Mouse (Mus musculus) limb, embryonic 11.5 days (tissue): ENCODE results near the gene Fgfr2. TPM values are rescaled to one million over a fixed set of nuclear protein-coding genes. Genes with fewer than 3 reads are reported as not detected.

Experiments used
- ATAC-seq: fragments of 200-750 bp; cut with Nextera tagmentation; 2 replicates; pipeline ENCODE4 v1.8.0; 2017; ENCODE audit warnings: low read depth; ENCODE audit not compliant: insufficient number of reproducible peaks, low FRiP score, low TSS enrichment
- DNase-seq: peaks from one replicate; pipeline ENCODE4 v3.0.0-alpha.2; 2015; ENCODE audit warnings: low spot score
- H3K27ac ChIP-seq: fragments of 300-500 bp; sonication (generic); replicated peaks from 2 replicates; pipeline ENCODE4 v1.5.1; 2014; ENCODE audit warnings: low read depth, mild to moderate bottlenecking, low read length
- H3K27me3 ChIP-seq: fragments of 300-500 bp; sonication (generic); 2 replicates; pipeline ENCODE4 v1.6.1; 2014; ENCODE audit warnings: mild to moderate bottlenecking, low read length, mixed read lengths; ENCODE audit not compliant: control insufficient read depth, insufficient read depth
- H3K36me3 ChIP-seq: fragments of 300-500 bp; sonication (generic); 2 replicates; pipeline ENCODE4 v1.6.1; 2014; ENCODE audit warnings: mild to moderate bottlenecking, low read length, moderate library complexity, mixed read lengths; ENCODE audit not compliant: control insufficient read depth, insufficient read depth
- H3K4me1 ChIP-seq: fragments of 300-500 bp; sonication (generic); 2 replicates; pipeline ENCODE4 v1.6.1; 2014; ENCODE audit warnings: low read length, mixed read lengths; ENCODE audit not compliant: control insufficient read depth, insufficient read depth
- H3K4me2 ChIP-seq: fragments of 300-500 bp; sonication (generic); 2 replicates; pipeline ENCODE4 v1.6.1; 2014; ENCODE audit warnings: low read depth, mild to moderate bottlenecking, moderate library complexity; ENCODE audit not compliant: severe bottlenecking
- H3K4me3 ChIP-seq: fragments of 300-500 bp; sonication (generic); 2 replicates; pipeline ENCODE4 v1.5.1; 2014; ENCODE audit warnings: low read depth, low read length
- H3K9ac ChIP-seq: fragments of 300-500 bp; sonication (generic); 2 replicates; pipeline ENCODE4 v1.6.1; 2014; ENCODE audit warnings: mild to moderate bottlenecking, low read length
- H3K9me3 ChIP-seq: fragments of 300-500 bp; sonication (generic); 2 replicates; pipeline ENCODE4 v1.6.1; 2016; ENCODE audit warnings: low read length; ENCODE audit not compliant: control insufficient read depth
- WGBS: fragments of 180-500 bp; shearing (Covaris S2); extraction: QIAGEN DNeasy Blood & Tissue Kit; methylation state at CpG from one replicate; pipeline ENCODE4 v1.1.7; 2014; 5-methylcytosine and 5-hydroxymethylcytosine counted together
- polyA plus RNA-seq: library from polyadenylated mRNA; unstranded; fragments of >200 nt; fragmentation: Nextera tagmentation; extraction: Ambion mirVana; gene quantifications from 2 replicates; pipeline ENCODE4 v1.2.1, GENCODE M21; 2014

Fgfr2 gene
- polyA plus RNA-seq, 1 experiment from 2014 or later = 60.1 TPM

DNA sequence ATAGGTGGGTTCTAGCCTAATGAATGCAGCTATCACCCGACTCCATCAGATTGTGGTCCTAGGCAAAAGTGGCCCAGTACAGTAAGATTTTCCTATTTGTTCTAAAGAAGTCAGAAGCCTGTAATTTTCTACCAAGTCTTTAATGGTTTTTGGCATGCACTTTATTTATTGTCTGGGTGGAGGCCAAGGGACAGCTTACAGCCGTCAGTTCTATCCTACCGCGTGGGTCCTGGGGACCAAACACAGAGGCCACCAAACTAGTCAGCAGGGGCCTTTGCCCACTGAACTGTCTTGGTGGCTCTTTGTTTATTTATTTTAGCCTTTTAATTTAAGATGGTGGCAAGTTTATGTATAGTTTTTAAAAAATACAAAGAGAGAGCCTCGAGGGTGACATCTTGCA is 2544.5 kb downstream of the Fgfr2 start:
- WGBS = 87% methylated on average over 5 of the region's 5 CpGs
- DNase-seq = no peak
- no peaks in the 10 kb centered on the region for H3K9me3 ChIP-seq

DNA sequence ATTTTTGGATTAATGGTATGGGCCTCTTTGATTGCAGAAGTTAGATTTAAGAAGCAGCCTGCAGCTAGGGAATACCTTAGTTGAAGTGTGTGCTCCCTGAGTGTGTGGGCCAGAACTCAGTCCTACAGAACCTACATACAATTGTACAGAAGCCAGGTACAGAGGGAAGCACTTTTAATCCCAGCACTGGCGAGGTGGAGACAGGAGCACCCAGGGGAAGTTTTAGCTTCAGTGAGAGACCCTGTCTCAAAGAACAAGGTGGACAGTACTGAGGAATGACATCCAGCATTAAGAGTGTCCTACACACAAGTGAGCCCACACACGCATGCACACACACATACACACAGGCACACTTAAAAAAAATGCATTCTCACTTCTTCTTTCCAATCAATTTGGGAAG is 2545.1 kb downstream of the Fgfr2 start:
- Histone ChIP-seq H3K9me3 (no peaks in the 10 kb centered on the region), H3K36me3 (no peaks in the 10 kb centered on the region), H3K4me1 (peaks cover 2% of the 10 kb centered on the region; the same call in 1 of the 2 replicates), H3K4me2 (no peak overlapping the region), H3K27me3 (0 out of 2 replicates have a peak, but pooled peaks cover 3% of the 10 kb centered on the region), H3K4me3 (no peak overlapping the region), H3K9ac (no peak overlapping the region), H3K27ac (no peak overlapping the region)
- DNase-seq = no peak
- WGBS = 96% methylated on average over 2 of the region's 2 CpGs
- no peak for ATAC-seq

More for the DNA sequence above, 2544.5 kb downstream of the Fgfr2 start:
- H3K27me3 ChIP-seq = 0 out of 2 replicates have a peak, but pooled peaks cover 3% of the 10 kb centered on the region
- no peak overlapping the region for H3K27ac ChIP-seq
- ATAC-seq = no peak
- no peaks in the 10 kb centered on the region for H3K36me3 ChIP-seq
- H3K4me1 ChIP-seq = peaks cover 2% of the 10 kb centered on the region; the same call in 1 of the 2 replicates
- H3K4me3 ChIP-seq = no peak overlapping the region
- H3K4me2 ChIP-seq = no peak overlapping the region
- no peak overlapping the region for H3K9ac ChIP-seq

DNA sequence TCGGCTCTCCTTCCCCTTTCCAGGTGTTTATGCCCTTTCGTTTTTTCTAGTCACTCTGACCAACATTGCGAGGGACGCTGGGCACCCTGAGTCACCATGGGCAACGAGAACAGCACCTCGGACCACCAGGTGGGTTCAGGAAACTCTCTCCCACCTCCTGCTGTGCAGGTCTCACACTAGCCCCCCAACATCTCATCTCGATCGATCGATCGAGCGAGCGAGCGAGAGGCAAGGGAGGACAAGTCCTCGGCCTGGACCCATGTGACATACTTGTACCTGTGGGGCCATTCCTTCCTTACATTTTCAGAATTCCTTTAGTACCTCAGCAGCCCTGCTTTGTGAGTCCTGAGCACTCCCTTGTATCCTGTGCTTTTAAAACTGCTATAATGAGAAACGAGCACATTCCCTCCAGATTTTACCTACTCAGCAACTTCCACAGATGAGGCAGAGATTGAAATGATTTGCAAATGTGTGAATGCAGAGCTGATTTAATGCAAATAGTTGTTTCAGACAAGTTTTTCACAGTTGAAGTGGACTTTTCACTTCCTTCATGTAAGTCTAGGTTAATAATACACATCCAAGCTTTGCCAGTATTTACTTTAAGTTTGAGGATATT is 2545.7 kb downstream of the Fgfr2 start, which contains the start of gene Tacc2:
Tacc2 (plus strand) TSS at position 51 of the 616 bp plus-strand sequence.
- H3K4me2 ChIP-seq = peak within 1 kb of the TSS; percentile 35
- peaks cover 2% of the 10 kb centered on the region; the same call in 1 of the 2 replicates for H3K4me1 ChIP-seq
- H3K27ac ChIP-seq = no peak within 1 kb of the TSS
- 0 out of 2 replicates have a peak, but pooled peaks cover 3% of the 10 kb centered on the region for H3K27me3 ChIP-seq
- no peaks in the 10 kb centered on the region for H3K9me3 ChIP-seq
- ATAC-seq = no peak
- no peaks in the 10 kb centered on the region for H3K36me3 ChIP-seq
- no peak for DNase-seq
- no peak within 1 kb of the TSS for H3K9ac ChIP-seq
- 0 out of 2 replicates have a peak within 1 kb of the TSS, but pooled peaks have one; percentile 8 for H3K4me3 ChIP-seq
- WGBS = 47% methylated on average over 15 of the region's 15 CpGs

DNA sequence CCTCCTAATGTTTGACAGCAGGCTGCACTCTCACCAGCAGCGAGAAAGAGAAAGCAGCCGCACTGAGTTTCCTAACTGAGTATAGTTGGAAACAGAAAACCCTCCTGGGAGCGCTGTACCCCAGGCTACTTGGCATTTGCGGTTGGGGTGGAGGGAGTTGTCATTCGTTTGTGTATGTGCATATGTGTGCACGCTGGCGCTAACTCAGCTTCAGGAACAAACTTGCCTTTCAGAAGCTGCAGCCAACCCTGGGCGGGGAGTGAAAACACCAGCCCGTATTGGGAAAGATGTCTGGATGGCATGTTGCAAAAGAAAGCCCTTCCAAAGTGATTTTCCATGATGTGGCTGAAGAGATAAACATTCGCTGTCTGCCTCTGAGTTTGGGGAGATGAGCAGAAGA is 2546.2 kb downstream of the Fgfr2 start:
- peaks cover 2% of the 10 kb centered on the region; the same call in 1 of the 2 replicates for H3K4me1 ChIP-seq
- H3K36me3 ChIP-seq = no peaks in the 10 kb centered on the region
- no peak overlapping the region for H3K27ac ChIP-seq
- H3K9me3 ChIP-seq = no peaks in the 10 kb centered on the region
- no peak for ATAC-seq
- H3K4me2 ChIP-seq = peak overlapping the region; percentile 35
- 23% methylated on average over 10 of the region's 10 CpGs for WGBS
- 0 out of 2 replicates have a peak, but pooled peaks cover 3% of the 10 kb centered on the region for H3K27me3 ChIP-seq
- no peak for DNase-seq
- H3K9ac ChIP-seq = no peak overlapping the region
- H3K4me3 ChIP-seq = 0 out of 2 replicates have a peak overlapping the region, but pooled peaks have one; percentile 8

DNA sequence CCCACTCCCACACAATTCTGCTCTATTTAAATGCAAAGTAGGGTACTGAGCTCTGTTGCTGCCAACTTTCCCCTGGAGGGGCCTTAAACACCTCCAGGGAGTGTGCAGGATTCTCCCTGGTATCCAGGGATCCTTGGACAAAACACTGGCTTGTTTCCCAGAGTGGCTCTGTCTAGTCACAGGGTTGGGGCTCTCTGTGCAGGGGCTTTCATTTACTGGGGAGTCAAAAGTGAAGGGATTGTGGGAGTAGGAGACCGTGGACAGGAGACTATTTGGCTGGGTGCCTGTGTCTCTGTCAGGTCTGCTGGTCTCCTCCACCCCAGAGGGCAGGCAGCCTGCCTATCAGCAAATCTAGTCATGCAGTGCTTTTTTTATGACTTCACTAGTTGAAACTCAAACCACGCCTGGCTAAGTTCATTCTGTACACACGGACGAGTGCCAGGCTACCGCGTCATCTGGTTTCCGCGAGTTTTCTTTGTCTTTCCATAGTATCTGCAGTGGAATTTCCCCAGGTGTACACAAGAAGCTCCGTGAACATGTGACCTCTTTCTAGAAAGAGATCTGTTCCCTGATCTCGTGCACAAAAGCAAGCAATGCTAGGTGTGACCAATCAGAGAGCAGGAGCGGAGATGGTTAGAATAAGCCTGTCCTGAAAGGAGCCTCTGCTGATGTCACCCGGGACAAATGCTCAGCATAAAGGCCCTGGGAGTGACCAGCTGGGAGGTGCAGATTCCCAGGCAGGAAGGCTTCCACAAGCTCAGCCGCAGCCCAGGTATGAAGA is 2548.7 kb downstream of the Fgfr2 start:
- Histone ChIP-seq H3K27ac (no peak overlapping the region), H3K9me3 (no peaks in the 10 kb centered on the region), H3K4me3 (no peak overlapping the region), H3K27me3 (0 out of 2 replicates have a peak, but pooled peaks cover 3% of the 10 kb centered on the region), H3K9ac (no peak overlapping the region), H3K4me1 (peaks cover 2% of the 10 kb centered on the region; the same call in 1 of the 2 replicates), H3K36me3 (no peaks in the 10 kb centered on the region), H3K4me2 (no peak overlapping the region)
- no peak for DNase-seq
- no peak for ATAC-seq
- 68% methylated on average over 13 of the region's 13 CpGs for WGBS

DNA sequence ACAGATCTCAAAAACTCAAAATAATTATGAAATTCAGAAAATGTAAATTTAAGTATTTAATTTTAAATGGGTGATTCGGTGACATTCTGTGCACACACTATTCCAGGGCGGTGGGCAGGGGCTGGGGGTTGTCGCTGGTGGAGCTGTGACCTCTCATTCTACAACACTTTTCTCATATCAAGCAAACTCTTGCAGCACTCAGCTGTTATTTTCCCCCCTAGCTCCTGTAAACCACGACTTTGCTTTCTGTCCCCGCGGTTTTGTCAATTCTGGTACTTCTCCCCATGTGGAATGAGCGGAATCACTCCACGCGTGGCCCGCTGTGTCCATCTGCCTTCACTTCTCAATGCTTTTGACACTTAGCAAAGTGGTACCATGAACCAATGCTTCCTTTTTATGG is 2549.4 kb downstream of the Fgfr2 start:
- Histone ChIP-seq H3K27me3 (0 out of 2 replicates have a peak, but pooled peaks cover 3% of the 10 kb centered on the region), H3K27ac (no peak overlapping the region), H3K4me1 (peaks cover 2% of the 10 kb centered on the region; the same call in 1 of the 2 replicates), H3K9ac (no peak overlapping the region), H3K4me3 (no peak overlapping the region), H3K4me2 (no peak overlapping the region), H3K36me3 (no peaks in the 10 kb centered on the region), H3K9me3 (no peaks in the 10 kb centered on the region)
- DNase-seq (no peak), ATAC-seq (no peak)
- WGBS = 96% methylated on average over 10 of the region's 10 CpGs

DNA sequence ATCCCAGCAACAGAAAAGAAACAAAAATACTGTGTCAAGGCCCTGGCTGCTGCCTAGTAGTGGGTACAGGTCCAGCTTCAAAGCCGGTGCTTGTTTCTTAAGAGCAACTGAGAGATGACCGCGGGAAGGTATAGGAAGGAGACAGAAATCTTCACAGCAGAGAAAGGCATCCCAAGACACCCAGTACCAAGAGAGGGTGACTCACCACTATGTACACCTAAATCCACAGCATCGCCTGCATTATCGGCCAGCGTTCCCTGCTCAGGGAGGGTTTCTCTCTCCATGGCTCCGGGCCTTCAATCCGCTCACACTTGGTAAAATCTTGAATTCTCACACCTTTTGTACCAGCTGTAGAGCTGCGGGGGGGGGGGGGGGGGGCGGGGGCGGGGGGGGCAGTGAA is 2550.3 kb downstream of the Fgfr2 start, which contains the start of gene Nsmce4a:
Nsmce4a (minus strand) TSS at position 298 of the 400 bp plus-strand sequence.
- H3K27me3 ChIP-seq = 0 out of 2 replicates have a peak, but pooled peaks cover 3% of the 10 kb centered on the region
- H3K4me1 ChIP-seq = peaks cover 2% of the 10 kb centered on the region; the same call in 1 of the 2 replicates
- no peak for ATAC-seq
- H3K4me3 ChIP-seq = no peak within 1 kb of the TSS
- no peak within 1 kb of the TSS for H3K4me2 ChIP-seq
- no peaks in the 10 kb centered on the region for H3K36me3 ChIP-seq
- DNase-seq = no peak
- H3K27ac ChIP-seq = no peak within 1 kb of the TSS
- H3K9me3 ChIP-seq = no peaks in the 10 kb centered on the region
- WGBS = 86% methylated on average over 8 of the region's 11 CpGs
- H3K9ac ChIP-seq = no peak within 1 kb of the TSS

DNA sequence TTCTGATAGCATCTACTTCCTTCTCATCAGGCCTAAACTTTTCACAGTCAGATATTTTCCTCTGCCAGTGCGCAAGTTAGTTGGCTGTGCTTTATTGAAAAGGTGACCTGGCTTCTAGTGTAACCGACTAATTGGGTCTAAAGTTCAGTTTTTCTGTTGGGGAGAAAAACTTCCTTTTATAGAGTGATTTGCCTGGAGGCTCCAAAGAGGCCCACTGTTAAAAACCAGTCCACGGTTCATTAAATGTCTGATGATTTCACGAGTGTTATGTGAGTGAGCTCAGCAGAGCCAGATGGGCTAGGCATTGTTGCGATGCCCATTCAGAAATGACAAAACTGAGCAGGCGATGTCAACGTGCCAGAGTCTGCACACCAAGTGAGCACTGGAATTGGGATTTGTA is 2552.7 kb downstream of the Fgfr2 start:
- DNase-seq = no peak
- 62% methylated on average over 7 of the region's 7 CpGs for whole genome bisulfite sequencing
- no peak overlapping the region for H3K4me3 ChIP-seq
- H3K27me3 ChIP-seq = 0 out of 2 replicates have a peak, but pooled peaks cover 3% of the 10 kb centered on the region
- no peaks in the 10 kb centered on the region for H3K4me1 ChIP-seq
- H3K27ac ChIP-seq = no peak overlapping the region
- H3K36me3 ChIP-seq = no peaks in the 10 kb centered on the region
- H3K9me3 ChIP-seq = no peaks in the 10 kb centered on the region
- H3K9ac ChIP-seq = no peak overlapping the region
- no peak overlapping the region for H3K4me2 ChIP-seq
- no peak for ATAC-seq
